Mouse (Mus musculus) brain, embryonic 14.5 days (tissue): ENCODE measurements around the gene Odf3b. TPM values are rescaled to one million over a fixed set of nuclear protein-coding genes. Genes with fewer than 3 reads are reported as not detected.

Experiments used
- DNase-seq: peaks from one replicate; pipeline ENCODE4 v3.0.0-alpha.2; 2011; ENCODE audit warnings: low read depth
- CTCF ChIP-seq: fragments of 200-500 bp; IDR thresholded peaks from 2 replicates; pipeline ENCODE4 v1.5.1; 2012; ENCODE audit warnings: inconsistent platforms, mild to moderate bottlenecking, moderate library complexity, borderline replicate concordance; ENCODE audit not compliant: insufficient read depth, insufficient read length; ENCODE audit errors: extremely low read depth
- POLR2A ChIP-seq: fragments of 200-500 bp; IDR thresholded peaks from 2 replicates; pipeline ENCODE4 v1.6.1; 2012; ENCODE audit warnings: mild to moderate bottlenecking, inconsistent platforms, borderline replicate concordance; ENCODE audit not compliant: poor library complexity, insufficient read depth, insufficient read length, severe bottlenecking; ENCODE audit errors: extremely low read depth
- polyA plus RNA-seq: library from polyadenylated mRNA; depleted of rRNA; stranded (reverse); fragments of >200 nt; gene quantifications from 2 replicates; pipeline ENCODE4 v1.2.3, GENCODE M21; 2012

The Odf3b gene
- polyA plus RNA-seq, 1 experiment = 2.4 TPM

GRCm38 (mm10) chr15:89355241-89356187 lies 23.6 kb downstream of the Odf3b start, which contains the start of the genes Lmf2 and Ncaph2:
Gene Lmf2, minus strand, starts transcription at chr15:89355659.
Gene Ncaph2, plus strand, starts transcription at chr15:89355719.
- TF ChIP-seq POLR2A = no peak; the same call in 1 of the 2 replicates
- TF ChIP-seq CTCF = no peak
- DNase-seq = peak; percentile 98

- TF ChIP-seq POLR2A (no peak), CTCF (no peak)
These were observed 24.6 kb downstream of the Odf3b start for GRCm38 (mm10) chr15:89354455-89354854.

GRCm38 (mm10) chr15:89353837-89354236 lies 25.2 kb downstream of the Odf3b start:
- no peak for DNase-seq
- no peak for TF ChIP-seq POLR2A
- TF ChIP-seq CTCF = no peak

More at GRCm38 (mm10) chr15:89354455-89354854, 24.6 kb downstream of the Odf3b start:
- no peak for DNase-seq

- no peak for DNase-seq
- no peak for TF ChIP-seq POLR2A
- TF ChIP-seq CTCF = no peak
These were observed 26.3 kb downstream of the Odf3b start for GRCm38 (mm10) chr15:89352795-89353194.

- no peak for DNase-seq
- TF ChIP-seq POLR2A = no peak
These were observed 27.0 kb downstream of the Odf3b start for GRCm38 (mm10) chr15:89352054-89352453.

GRCm38 (mm10) chr15:89351302-89351701 lies 27.8 kb downstream of the Odf3b start:
- DNase-seq = no peak
- TF ChIP-seq POLR2A (no peak), CTCF (no peak)

- no peak for DNase-seq
- TF ChIP-seq POLR2A (no peak), CTCF (no peak)
These were observed 28.6 kb downstream of the Odf3b start for GRCm38 (mm10) chr15:89350447-89350846.

- DNase-seq = no peak
- no peak for TF ChIP-seq CTCF
These were observed 35.8 kb downstream of the Odf3b start for GRCm38 (mm10) chr15:89343325-89343724.

GRCm38 (mm10) chr15:89341678-89342077 lies 37.4 kb downstream of the Odf3b start:
- TF ChIP-seq POLR2A (no peak), CTCF (peak; percentile 5; the same call in 1 of the 2 replicates)
- no peak for DNase-seq

GRCm38 (mm10) chr15:89340136-89340535 lies 38.9 kb downstream of the Odf3b start:
- no peak for DNase-seq

GRCm38 (mm10) chr15:89339696-89340095 lies 39.4 kb downstream of the Odf3b start:
- no peak for TF ChIP-seq CTCF
- no peak for TF ChIP-seq POLR2A
- DNase-seq = no peak

More at GRCm38 (mm10) chr15:89340136-89340535, 38.9 kb downstream of the Odf3b start:
- TF ChIP-seq CTCF (no peak), POLR2A (no peak)

- no peak for DNase-seq
- TF ChIP-seq CTCF (no peak), POLR2A (no peak)
These were observed 42.7 kb downstream of the Odf3b start for GRCm38 (mm10) chr15:89336422-89336821.

- DNase-seq = no peak
- TF ChIP-seq POLR2A (no peak), CTCF (no peak)
These were observed 44.1 kb downstream of the Odf3b start for GRCm38 (mm10) chr15:89334774-89335537.
